Mouse (Mus musculus): ENCODE results near the gene 1600002K03Rik.
"Not testable (repeated sequence)": the region's sequence is repeated elsewhere in the genome, so short reads cannot be mapped to it uniquely, and the experiment has no call there.

The 1600002K03Rik gene

DNA sequence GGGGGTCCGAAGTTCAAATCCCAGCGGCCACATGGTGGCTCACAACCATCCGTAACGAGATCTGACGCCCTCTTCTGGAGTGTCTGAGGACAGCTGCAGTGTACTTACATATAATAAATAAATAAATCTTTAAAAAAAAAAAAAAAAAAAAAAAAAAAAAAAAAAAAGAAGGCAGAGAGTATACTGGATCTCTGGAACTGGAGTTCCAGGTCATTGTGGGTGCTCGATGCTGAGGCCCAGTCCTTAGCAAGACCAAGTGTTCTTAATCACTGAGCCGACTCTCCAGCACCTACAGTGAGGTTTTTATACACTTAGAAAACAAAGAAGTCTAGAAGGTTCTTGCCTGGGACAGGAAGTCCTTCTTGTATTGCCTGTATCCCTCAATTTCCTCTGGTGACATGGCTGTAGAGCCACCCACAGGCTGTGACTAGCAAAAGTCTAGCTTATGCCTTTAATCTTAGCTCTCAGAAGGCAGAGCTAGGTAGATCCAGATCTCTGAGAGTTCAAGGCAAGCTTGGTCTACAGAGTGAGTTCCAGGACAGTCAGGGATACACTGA, 38.9 kb downstream of the 1600002K03Rik start:
- intact Hi-C loops (cut with DNase I), result not testable (repeated sequence)

DNA sequence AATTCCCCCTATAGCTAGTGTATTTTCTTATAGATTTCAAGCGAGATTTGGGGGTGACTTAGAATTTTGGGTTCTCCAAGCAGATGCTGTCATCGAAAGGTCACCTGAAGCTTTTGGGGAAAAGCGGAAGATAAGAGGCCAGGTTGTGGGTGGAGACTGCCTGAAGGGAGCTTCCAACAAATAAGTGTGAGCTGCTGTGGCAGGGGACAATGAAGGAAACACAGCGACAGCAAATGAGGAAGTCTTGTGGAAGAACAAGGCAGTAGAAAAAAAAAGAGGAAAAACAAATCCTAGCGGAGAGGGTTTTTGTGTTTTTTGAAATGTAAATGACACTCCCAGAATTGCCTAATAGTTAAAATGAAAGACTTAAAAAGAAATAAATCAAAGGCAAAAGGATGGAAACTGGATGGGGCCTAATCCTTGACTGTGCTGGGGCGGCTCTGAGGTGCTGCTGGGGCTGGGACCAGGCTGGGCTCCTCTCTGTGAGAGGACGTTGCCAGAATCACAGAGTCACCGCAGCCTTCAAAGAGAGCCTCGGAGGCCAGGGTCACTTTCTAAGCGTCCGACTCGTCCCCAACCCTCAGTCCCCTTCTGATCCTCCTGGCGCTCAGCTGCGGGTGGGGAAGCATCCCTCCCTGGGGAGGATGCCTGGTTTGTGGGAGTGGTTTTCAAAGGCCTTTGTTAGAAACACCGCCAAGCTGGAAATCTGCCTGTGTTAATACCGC, 42.5 kb downstream of the 1600002K03Rik start:
- intact Hi-C loops (cut with DNase I), result no loop called here

DNA sequence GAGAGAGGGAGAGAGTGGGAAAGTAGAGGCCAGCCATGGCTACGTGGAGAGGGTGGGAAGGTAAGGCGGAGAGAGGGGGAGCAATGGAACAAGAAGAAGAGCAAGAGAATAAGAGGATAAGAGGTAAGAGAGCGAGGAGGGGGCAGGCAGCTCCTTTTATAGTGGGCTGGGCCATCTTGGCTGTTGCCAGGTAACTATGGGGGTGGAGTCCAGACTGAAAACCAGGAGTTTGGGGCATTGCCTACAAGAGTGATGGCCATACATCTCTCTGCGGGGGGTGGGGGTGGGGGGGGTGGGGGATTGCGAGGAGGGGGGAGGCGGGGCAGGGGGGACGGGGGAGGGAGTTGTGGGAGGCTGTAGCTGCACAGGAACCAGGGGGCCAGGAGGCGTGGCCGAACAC, 47.9 kb downstream of the 1600002K03Rik start:
- intact Hi-C loops (cut with DNase I), result no loop called here

DNA sequence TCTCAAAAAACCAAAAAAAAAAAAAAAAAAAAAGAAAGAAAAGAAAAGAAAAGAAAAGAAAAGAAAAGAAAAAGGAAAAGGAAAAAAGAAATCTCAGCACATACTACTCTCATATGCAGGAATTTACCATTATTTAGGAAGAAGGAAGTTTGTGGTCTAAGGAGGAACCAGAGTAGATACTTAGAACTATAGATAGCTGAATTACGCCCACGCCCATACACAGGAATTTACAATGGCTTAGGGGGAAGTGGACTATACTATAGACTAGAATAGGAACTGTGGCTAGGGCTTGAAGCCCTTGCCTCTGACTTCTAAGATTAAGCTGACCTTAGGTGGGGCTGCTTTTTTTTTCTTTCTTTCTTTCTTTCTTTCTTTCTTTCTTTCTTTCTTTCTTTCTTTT, 50.4 kb downstream of the 1600002K03Rik start:
- intact Hi-C loops (cut with DNase I), result not testable (repeated sequence)
